Mouse (Mus musculus) c-Kit-positive CD71-positive TER-119-positive erythroid progenitor cells, embryonic 14.5 days (primary cell): ENCODE results near the gene Prr5.
"Not testable (repeated sequence)": the region's sequence is repeated elsewhere in the genome, so short reads cannot be mapped to it uniquely, and the experiment has no call there.

Source experiments
- DNase-seq: peaks from one replicate; pipeline ENCODE4 v3.0.0-alpha.2; 2013; ENCODE audit warnings: low spot score

Prr5 gene

GRCm38 (mm10) chr15:84714730-84715129 is 45.3 kb downstream of the Prr5 start:
- no peak for DNase-seq

DNA sequence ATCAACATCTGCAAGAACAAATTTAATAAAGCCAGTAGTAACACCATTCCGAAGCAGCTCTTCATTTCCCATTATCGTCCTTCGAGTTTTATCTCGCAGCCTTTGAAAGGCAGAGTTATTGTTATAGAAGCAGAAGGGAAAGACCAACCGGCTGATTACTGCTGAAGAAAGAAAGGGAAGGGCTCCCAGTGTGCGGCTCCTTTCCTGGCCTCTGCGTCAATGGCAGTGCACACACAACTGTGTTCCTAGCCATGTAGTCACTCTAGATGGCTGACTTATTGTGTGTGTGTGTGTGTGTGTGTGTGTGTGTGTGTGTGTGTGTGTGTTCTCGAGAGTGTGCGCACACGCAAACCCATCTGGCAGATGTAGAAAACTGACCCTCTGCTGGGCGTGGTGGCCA is 45.7 kb downstream of the Prr5 start:
- DNase-seq: no peak

DNA sequence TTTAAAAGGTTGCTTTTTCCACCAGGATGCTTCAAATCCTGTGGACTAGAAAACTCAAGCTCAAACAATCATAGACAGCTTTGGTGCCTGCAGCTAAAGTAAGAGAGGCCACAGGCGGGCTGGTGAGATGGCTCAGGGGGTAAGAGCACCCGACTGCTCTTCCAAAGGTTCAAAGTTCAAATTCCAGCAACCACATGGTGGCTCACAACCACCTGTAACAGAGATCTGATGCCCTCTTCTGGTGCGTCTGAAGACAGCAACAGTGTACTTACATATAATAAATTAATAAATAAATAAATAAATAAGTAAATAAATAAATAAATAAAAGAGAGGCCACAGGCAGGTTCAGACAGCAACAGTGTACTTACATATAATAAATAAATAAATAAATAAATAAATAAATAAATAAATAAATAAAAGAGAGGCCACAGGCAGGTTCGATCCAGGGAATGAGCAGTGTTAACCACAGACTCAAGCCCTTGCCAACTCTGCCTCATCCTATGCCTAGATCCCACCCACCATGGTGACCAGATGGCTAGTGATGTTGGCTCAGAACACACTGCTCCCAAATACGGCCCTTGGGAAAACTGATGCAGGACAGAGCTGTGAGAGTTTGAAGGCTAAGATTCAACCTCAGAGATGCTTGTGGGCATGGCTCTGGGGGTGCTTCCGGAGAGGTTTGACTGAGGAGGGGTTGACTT is 48.3 kb downstream of the Prr5 start:
- not testable (repeated sequence) for DNase-seq

- DNase-seq: no peak
Measured at GRCm38 (mm10) chr15:84718785-84719184, 49.4 kb downstream of the Prr5 start.

GRCm38 (mm10) chr15:84719791-84720190 is 50.4 kb downstream of the Prr5 start, which contains the start of gene Arhgap8:
Gene Arhgap8 (plus strand): TSS chr15:84720052.
- no peak for DNase-seq

DNA sequence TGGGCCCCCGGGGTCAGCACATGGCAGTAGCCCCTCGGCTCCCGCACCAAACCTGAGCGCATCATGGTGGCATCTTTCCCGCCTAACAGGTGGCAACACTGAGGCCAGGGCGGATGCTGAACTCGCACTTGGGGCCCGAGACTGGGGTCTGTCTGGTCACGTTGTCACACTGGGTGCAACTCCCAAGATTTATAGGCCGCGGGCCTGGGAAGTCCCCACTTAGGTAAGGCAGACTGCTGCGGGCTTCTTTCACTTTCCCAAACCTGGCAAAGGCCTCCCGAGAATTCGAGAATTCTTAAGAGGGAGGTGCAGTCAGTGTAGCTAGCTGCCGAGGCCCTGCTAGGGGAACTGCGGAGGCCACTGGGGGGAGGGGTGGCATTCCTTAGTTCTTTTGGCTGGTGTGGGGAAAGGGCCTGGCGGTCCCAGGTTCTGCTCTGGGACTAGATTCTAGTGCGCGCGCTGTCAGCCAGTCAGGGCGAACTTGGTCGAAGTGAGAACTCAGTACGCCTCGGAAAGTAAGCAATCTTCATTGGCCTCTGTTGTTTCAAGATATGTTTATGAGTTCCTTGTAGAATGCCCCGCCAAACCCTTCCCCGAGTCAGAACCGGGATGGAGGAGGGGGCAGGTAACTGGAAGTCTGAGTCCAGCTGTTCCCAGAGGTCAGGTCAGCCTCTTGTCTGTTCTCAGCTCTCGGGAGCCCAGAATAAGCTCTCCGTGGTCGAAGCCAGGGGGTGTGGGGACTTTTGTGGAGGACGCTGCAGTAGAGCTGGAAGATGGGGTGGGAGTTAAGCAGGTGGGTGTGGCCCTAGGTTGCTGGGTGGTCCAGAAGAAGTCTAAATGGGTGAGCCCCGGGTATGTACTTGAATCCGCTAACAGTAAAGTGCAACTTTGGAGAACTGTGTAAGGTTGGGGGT is 51.1 kb downstream of the Prr5 start:
- no peak for DNase-seq

- DNase-seq: not testable (repeated sequence)
Measured at GRCm38 (mm10) chr15:84723656-84724055, 54.2 kb downstream of the Prr5 start.

GRCm38 (mm10) chr15:84724199-84724598 is 54.8 kb downstream of the Prr5 start:
- no peak for DNase-seq

- DNase-seq: no peak
Measured at GRCm38 (mm10) chr15:84729685-84730084, 60.3 kb downstream of the Prr5 start.

GRCm38 (mm10) chr15:84730893-84731292 is 61.5 kb downstream of the Prr5 start:
- DNase-seq: no peak

GRCm38 (mm10) chr15:84731676-84732424 is 62.4 kb downstream of the Prr5 start:
- DNase-seq: no peak

DNA sequence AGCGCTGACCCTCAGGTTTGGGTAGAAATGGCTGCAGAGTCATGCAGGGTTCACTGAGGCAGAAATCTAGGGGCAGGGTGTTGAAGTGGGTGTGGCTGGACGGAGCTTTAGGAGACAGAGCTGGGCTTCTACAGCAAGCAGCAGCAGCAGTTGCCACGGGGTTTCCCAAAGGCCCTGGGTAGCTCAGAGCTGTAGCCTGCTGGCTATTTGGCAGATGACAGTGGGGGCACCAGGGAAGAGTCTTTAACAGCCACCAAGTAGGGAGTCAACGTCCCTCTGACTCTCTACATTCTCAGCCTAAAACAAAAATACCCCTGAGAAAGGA is 63.0 kb downstream of the Prr5 start:
- DNase-seq: no peak

DNA sequence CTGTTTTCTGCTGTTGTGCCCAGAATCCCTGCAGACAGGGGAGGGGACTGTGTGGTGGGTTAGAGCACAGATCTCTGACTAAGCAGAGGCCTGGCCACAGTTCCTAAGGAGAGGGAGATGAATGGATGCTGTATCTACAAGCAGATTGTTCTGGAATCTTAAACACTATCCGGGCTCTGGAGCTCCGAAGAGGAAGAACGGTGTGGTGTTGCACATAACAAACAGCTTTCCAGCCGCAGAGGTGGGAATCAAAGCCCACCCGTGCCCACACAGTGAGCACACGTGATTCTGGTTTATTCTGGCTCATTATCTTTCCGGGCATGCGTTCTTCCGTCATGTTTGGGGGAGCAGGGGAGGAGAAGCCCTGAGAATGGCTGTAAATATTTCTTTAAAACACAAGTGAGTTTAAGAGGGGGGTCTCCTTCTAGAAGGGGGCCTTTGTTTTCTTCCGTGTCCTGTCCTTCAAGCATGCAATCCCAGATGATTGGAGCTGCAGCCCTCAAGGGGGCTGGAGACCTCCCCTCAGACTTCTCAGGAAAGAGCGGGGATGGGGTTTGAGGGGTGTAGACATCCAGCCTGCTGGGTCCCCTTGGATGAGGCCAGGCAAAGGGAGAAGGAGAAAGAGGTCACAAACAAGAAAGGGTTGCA is 67.0 kb downstream of the Prr5 start:
- no peak for DNase-seq

DNA sequence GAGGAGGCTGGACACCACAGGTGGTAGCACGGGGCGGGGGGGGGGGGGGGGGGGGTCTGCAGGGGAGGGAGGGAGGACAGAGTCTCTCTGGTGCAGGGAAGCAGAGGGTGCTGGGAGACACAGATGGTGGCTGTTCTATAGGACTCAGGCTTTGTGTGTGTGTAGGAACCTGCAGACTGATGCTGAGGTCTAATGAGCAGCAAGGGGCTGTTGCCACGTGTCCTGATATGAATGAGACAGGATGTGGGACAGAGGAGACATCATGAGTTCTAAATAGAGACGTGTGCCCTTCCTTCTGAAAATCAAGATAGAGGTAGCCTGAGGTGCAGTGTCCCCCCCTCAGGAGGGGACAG is 67.5 kb downstream of the Prr5 start:
- DNase-seq: no peak

GRCm38 (mm10) chr15:84738246-84738645 is 68.8 kb downstream of the Prr5 start:
- no peak for DNase-seq

- no peak for DNase-seq
Measured at GRCm38 (mm10) chr15:84741573-84741972, 72.2 kb downstream of the Prr5 start.

DNA sequence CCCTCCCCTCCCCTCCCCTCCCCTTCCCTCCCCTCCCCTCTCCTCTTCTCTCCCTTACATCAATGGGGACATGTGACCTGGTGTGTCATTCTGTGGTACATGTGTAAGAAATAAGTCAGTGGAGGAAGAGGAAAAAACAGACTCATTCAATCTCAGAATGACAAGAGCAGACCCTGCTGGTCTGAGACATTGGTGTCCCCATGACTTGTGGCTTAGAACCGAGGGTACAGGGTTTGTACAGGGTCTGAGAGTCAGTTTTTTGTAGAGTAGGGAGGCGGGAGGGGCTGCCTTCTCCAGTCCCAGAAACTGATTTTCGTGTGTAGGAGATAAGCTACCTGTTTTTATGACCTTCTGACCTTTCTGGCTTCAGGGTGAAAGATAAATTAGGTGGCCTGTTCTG is 73.9 kb downstream of the Prr5 start:
- DNase-seq: no peak

GRCm38 (mm10) chr15:84744308-84744707 is 74.9 kb downstream of the Prr5 start:
- DNase-seq: no peak

DNA sequence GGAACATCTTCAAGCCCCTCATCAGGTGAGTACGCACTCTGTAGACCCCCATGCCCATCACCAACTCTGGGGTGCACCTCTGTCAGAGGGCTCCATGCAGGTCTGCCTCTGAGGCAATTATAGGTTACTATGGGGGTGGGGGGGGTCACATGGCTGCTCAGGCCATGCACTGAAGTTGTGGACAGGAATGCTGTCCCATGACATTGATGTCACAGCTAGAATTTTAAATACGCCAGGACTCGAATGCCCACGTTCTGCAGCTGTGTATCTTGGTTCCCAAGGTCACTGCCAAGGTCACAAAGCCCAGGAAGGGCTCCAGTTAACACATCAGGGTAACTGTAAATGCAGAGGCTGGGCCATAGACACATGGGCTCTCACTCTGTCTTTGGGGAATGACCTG is 76.4 kb downstream of the Prr5 start:
- no peak for DNase-seq
